Mouse (Mus musculus): ENCODE data around the gene Mrpl23. TPM values are rescaled to one million over a fixed set of nuclear protein-coding genes. Genes with fewer than 3 reads are reported as not detected.

Gene Mrpl23
- total RNA-seq, 2 experiments from 2014 or later, result 2.7 to 7.4 TPM

DNA sequence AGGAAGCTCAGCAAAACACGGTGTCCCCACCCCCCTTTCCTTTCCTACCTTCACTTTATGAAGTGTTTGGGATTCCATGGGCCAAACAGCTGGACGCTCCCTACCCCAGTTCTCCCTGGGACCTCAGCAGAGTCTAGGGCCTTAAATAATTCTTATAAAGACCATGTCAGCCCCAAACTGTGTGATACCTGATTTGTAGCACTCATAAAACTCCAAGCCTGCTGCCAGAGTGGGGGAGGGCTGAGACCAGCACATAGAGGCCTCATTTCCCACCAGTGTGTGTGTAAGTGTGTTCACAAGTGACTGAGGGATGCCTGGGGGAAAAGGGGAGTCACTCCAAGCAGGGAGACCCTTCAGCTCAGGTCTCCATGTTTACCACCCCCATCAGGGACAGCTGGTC lies 15.4 kb downstream of the Mrpl23 start:
- DNase-seq, result no peak
- intact Hi-C loops (cut with DNase I), result no loop called here

DNA sequence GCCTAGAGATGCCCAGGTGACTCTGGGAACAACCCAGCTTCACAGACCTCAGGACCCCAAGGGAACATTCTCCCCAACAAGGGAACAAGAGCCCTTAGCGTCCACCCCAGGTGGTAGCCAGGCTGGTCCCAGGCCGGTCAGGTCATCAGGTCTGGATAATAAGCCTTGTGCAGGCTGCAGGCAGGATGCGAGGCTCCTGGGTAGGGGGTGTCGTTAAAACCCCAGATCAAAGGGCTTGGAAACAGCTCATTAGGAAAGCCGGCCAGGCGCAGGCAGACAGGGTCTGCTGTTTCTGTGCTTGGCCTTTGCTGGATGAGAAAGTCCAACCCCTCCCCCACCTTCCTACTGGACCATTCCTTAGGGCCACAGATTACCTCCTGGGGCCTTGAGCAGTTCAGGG lies 16.2 kb downstream of the Mrpl23 start:
- intact Hi-C loops (cut with DNase I), result no loop called here

DNA sequence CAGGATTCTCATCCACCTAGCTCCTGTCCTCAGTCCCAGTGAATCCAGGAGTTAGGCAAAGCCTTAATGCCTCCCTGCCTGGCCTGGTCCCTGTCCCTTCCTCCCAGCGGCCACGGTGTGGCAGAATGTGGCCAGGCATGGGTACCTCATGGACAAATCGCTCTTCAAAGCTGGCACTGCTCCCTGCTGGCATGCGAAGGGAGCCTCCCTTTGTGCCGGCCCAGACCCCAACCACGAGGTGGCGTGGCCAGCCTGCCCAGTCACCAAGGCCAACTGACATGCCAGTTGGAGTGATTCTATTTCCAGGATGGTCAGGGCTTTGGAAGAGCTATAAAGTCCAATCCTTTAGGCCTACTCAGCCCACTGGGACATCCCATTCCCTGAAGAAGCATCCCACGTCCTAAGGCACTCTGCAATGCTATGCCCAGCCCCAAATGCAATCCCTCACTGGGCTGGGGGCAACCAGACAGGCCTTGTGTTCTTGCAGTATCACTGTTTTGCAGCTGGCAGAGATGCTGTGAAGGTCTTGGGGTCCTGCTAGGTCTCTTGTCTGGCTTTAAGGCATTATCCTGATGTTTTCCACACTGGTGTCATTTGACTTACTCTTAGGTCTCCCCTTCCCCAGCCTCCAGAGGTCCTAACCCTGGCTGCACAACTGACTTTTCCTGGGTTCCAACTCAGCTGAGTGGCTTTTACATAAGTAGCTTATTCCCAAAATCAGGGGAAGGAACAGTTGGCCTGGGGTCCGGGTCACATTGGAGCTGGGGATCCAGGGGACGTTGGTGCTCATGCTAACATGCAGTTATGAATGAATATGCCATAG lies 17.7 kb downstream of the Mrpl23 start:
- intact Hi-C loops (cut with DNase I), result no loop called here
- DNase-seq, result peak; percentile 41 to 68

More for the DNA sequence above, 16.2 kb downstream of the Mrpl23 start:
- DNase-seq, result no peak

DNA sequence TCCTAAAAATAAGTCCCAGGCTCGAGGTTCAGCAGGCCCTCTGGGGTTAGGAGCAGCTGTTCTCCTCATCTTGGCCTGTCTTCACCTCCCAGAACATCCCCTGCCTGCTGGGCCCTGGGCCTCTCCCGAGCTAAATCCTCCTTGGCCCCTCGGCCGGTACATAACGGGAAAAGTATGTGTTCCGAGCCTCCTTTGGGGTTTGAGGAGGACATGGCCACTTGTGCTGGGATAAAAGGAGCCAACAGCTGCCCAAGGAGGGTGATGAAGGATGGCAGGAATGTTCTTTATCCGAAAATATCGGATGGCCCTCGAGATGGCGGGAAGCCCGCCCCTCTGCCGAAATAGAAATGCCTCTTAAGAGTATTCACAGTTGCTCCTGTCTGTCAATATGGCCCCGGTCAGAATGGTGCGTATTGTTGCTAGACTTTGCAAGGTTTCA lies 18.5 kb downstream of the Mrpl23 start:
- peak; percentile 40 to 44 for DNase-seq

DNA sequence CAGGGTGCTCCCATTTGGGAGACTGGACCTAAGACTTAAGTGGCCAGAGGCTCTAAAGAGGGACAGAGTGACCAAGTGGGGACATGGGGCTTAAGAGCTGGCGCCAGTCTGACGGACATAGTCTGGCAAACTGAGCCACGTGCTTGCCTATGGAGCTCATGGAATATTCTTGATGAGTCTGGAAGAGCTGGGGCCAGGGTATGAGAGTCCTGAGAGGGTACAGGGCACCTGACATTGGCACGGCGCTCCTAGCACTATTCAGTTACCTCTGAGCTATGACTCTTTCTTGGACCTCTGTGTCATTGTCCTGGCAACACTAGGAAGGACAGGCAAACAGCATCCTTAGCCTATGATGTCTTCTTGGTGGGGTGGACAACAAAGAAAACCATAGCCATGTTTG lies 19.2 kb downstream of the Mrpl23 start:
- intact Hi-C loops (cut with DNase I), result no loop called here

More for the DNA sequence above, 18.5 kb downstream of the Mrpl23 start:
- intact Hi-C loops (cut with DNase I), result no loop called here

DNA sequence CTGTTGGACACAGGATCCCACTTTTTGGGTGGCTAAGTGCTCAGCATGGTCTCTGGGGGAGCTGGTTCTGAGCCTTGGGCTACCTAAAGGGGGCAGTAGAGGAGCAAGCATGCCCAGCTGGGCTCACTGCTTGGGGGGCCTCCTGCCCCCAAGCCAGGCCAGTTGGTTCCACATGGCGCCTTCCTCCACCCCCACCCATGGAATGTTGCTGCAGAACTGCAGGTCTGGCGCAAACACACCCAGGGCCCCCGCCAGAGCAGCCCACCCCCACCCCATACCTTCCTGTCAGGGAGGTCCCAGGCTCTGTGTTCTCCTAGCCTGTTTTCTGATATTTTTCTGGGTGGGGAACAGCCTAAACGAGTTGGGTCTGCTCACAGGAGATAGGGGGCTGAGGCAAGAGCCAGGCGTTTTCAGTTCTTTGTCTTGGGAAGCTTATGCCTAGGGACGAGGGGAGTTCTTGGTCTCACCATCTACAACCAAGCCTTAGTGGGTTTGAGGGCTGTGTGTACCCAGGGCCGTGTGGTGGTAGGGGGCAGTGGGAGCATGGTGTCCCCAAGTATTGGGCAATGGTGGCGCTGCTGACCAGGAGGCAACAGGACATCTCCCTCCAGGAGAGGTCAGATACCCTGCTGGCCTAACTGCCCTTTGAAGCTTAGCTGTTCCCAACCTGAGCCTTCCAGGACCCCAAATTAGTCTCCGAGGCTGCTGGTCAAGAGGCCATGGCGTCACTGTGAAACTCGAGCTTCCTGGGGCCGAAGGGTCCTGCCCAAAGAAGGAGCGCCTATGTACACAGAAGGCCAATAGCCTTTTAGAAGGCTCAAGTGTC lies 20.3 kb downstream of the Mrpl23 start:
- DNase-seq, result no peak
- intact Hi-C loops (cut with DNase I), result no loop called here

More for the DNA sequence above, 19.2 kb downstream of the Mrpl23 start:
- DNase-seq, result no peak

DNA sequence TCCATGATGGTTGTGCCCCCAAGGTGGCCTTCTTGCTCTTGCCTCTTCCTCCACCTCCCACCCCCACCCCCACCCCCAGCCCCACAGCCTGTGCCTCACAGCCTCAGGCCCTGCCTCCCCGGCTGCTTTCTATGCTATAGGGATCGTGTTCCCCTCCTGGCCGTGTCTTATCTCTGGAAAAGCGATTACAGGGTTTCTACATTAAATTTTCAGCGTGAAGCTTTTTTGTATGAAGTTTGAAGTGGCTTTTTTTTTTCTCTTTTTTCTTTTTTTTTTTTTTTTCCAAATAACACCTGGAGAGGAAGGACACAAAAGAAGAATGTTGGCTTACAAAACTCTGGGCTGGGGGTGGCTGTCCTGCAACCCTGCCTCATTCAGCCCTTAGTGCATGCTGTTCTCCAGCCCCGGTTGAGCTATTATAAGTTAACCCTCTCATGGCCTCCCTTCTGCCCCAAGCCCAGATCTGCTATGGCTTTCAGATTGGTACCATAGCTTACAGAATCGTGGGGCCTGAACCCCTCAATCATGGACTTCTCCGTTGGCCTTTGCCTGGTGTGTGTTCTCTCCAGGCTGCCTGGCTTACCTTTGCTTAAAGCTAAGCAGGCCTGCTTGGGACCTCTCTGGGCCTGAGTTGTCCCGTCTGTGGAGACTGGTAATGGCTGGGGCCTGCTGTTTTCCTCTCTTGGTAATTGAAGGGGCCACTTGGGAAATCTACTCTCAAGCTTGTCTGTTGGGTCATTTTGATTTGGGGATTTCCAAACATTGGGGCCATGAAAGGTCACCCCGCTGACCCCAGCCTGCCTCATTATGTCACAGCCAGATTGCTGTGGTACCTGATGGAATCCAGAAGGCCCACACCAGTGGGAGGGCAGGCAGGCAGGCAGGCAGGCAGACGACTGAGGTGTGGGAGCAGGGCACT lies 21.2 kb downstream of the Mrpl23 start:
- intact Hi-C loops (cut with DNase I), result no loop called here
- DNase-seq, result no peak

DNA sequence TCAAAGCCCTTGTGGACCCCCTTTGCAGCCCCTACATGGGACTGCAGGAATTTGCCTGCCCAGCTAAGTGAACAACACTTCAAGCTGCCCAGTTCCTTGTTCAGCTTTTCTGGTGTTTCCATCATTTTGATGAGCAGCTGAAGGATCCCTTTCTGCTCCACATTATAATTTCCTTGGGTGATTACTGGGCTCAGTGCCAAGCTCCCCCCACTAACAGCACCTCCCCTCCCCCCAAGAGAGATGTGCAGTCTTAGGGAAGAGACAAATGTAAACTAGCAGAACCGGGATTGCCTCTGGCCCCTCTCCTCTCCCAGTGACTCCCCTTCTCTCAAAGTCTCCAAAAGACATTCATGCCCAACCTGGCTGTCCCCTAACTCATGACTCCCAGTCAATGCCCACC lies 22.1 kb downstream of the Mrpl23 start:
- intact Hi-C loops (cut with DNase I), result no loop called here
- no peak for DNase-seq

DNA sequence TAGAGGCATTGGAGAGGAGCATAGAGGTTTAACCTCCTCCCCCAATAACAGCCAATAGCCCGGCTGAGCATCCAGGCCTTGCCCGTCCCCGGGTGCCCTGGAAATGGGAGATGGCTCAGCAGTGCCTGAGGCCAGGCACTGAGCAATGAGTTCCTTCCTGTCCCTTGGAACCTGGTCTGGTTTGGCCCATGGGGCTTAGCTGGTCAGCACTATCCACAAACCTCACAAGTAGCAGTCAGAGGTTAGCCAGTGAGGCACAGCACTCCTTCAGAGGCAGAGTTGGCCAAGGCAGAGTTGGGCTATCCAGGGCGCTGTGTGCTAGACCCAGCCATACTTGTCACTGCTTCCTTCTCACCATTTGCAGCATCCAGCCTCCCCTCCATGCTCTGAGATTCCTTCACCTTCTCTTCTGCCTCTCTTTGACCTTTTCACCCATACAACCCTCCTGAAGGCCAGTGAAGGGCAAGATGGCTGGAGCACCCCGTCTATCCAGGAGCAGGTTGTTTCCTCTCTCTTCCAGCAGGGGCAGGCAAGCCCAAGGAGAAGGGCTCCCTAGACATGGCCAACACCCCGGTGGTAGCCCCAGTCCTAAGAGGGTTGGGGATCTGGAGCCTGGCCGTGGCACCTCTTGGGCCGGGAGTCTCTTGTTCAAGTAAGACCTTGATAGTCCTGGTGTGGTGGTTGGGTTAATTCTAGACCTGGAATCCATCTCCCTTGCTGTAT lies 23.0 kb downstream of the Mrpl23 start:
- intact Hi-C loops (cut with DNase I), result no loop called here
- DNase-seq, result no peak

DNA sequence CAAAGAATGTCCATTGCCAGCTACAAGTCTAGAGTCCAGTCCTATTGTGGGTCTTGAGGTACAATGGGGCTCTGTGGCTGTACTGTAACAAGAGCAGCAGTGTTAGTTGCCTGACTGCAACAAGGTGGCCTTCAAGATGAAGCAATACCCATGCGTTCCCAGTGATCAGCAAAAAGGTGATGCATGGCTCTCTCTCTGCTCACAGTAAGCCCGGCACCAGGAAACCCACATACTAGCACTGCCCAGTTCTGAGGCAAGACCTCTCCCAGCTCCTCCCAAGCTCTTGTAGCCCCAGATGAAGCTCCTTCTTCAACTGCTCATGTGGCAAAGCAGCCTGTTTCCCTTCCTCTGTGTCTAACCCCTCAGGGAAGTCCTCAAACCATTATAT lies 23.6 kb downstream of the Mrpl23 start:
- intact Hi-C loops (cut with DNase I), result no loop called here
- no peak for DNase-seq

DNA sequence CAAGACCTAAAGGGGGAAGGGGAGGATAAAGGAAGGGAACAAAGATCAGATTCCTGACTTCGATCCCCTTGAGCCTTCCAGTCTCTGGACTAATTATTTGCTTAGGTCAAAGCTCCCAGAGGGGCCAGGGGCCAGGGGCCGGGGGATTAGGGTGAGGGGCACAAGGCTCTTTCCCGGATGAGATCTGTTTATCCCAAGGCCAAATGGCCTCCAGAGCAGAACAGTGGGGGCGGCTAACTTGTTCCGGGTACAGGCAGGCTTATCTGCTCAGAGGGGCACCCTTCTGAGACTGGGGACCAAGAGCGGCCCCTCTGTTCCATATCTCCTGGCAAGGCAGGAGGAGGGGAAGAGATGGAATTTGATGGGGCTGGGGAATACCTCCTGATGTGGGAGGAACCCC lies 25.2 kb downstream of the Mrpl23 start:
- DNase-seq, result no peak
- intact Hi-C loops (cut with DNase I), result no loop called here

DNA sequence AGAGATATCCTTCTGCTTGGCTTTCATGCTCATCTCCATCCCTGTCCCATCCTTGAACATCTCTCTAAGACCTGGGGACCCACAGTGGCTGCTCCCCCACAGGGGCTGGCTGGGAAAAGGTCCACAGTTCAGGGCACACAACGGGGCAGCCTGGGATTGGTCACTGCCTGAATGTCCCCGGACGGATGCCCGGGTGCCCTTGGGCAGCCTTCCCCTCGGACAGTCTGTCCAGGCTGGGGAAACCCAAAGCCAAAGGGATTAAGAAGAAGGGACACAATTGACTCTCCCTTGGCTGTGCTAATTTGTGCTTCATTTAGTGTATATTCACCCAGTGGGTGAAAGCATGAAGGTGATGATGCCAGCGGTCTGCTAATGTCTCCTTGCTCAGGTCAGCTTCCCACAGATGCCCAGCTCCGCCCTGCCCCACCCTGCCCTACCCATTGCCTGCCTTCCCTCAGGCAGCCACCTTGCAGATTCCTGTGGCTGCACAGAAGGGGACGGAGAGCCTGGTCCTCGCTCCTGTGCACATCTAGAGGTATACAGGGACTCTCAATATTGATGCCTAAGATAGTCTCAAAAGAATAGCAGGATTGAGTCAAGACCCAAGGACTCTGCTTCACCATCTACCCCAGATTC lies 26.1 kb downstream of the Mrpl23 start:
- intact Hi-C loops (cut with DNase I), result no loop called here
- DNase-seq, result no peak

DNA sequence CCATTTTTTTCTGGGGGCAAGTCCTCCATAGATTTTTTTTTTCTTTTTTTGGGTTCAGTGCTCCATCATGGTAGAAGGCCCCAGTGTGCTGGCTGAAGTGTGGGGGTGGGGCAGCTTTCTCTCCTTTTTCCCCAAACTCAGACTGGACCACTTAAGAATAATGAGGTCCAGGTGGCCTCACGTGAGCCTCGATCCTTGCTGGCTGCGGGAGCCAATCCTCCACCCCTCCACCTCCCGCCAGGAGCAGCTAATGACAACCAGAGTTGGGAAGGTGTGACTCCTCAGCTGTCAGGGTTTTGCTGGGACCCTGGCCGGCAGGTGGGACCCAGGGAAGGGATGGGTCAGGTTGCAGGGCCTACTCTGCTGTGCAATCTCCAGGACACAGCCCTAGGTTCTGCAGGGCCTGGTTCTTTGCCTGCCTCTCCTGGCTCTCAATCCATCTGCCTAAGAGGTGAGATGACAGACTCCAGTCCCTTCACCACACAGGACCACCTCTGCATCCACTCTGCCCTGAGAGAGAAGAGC lies 27.2 kb downstream of the Mrpl23 start:
- intact Hi-C loops (cut with DNase I), result no loop called here
- no peak for DNase-seq

DNA sequence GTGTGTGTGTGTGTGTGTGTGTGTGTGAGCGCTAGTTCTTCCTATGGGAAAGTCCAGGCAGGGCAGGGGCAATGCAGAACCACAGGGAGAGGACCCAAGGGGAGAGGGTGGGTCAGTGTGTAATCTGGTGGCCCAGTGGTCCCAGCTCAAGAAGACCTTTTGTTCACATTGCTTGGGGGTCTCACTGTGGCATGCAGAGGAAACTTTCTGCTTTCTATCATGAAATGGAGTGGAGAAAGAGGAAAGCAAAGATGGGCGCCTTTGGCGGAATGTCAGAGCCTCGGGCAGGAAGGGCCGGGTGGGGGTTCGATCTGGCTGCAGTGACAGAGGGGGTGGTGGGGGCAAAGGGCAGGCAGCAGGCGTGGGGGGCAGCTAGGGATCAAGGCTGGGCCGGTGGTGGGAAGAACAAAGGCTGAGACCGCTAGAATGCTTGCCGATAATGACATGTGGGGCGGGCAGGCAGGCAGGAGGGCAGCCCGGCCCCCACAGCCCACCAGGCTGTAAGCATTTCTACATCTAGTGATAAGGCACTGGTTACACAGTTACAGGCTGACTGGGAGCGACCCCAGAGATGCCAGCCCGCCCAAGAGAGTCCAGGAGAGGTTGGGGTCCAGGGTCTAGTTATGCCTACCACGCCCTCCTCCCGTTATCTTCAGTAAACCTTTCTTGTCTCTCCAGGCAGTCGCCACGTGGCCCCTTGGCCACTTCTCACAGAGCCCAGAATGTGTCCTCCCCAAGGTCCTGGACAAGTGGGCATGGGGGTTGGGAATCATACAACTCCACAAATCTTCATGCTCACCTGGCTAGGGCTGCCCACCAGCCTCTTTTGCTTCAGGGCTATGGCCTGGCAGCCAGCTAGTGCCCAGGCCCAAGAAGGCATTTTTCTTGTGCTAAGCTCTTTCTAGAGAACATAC lies 28.7 kb downstream of the Mrpl23 start:
- intact Hi-C loops (cut with DNase I), result no loop called here
- DNase-seq, result no peak

DNA sequence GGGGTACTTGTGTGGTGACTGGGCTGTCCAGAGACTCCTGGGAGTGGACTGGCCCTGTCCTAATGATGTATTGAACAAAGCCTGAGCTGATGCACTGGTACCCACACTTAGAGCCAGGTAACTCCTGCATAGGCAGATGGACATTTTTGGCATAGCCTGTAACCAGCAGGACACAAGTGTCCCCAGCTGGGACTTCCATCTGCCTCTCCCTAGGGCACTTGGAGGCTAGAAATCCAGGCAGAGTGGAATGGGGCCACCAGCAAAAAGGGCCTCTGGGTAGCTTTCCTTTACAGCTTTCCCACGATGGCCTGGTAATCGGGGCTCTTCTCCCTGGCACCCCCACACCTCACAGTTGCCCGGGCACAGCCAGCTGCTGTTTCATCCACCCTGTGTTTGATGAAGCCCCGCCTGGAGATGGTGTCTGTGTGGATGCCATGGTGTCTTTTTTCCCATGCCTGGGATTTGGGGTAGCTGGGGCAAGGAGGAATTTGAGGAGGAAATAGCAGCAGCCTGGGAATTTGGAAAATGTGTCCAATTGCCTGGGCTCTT lies 29.4 kb downstream of the Mrpl23 start:
- intact Hi-C loops (cut with DNase I), result no loop called here
- DNase-seq, result no peak

DNA sequence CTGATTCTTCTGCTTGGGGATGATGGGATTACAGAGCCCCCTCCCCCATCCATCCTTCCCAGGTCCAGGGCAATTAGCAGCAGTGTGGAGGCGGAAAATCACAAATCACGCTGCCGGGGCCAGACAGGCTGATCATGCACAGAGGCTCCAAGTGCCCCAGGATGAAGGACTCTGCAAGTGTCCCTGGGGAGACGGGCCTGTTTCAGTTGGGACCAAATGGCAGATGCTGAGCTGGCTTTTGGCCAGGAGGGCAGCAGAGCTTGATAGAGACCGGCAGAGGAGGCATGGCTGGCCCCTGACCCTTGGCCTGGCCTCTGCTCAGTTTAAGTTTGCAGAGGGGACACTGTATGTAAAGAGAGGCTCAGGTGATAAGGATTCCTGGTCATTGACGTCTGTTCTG lies 30.7 kb downstream of the Mrpl23 start:
- DNase-seq, result no peak
- intact Hi-C loops (cut with DNase I), result no loop called here

DNA sequence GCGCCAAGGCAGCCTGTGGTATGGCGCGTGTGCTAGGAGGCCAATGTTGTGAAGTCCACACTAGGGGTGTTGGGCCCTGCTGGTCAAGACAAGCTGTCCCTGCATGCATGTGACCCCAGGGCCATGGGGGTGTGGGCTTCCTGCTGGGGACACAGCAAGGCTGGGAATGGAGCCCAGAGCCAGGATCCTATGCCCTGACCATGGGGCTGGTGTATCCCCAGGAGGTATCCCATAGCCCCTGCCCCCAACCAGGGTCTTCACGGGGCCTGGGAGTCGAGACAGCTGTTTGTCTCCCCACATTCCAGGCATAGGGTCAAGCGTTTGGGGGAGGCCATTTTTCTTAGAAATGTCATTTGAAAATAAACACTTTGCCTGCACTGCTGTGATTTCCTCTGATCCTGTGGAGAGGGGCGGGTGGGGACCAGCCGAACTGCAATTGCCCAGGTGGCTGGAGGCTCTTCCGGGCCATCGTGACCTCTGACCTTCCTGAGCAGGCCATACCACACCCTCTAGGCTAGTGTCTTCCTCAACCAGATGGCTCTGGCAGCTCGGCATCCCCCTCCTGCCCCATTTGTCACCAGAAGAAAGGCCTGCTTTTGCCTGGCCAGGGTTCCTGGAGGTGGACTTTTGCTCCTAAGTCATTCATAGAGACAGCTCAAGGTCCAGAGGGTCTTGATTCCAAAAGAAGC lies 32.6 kb downstream of the Mrpl23 start:
- intact Hi-C loops (cut with DNase I), result no loop called here
- no peak for DNase-seq
